Mouse (Mus musculus) skeletal muscle tissue, adult 2 months (tissue): ENCODE results near the gene Ormdl3.
A peak's percentile ranks its signal among the peaks of the same experiment; 100 is the strongest.

ENCODE experiments used
- DNase-seq: peaks from one replicate; pipeline ENCODE4 v3.0.0-alpha.2; 2012; ENCODE audit warnings: low read depth, low spot score

Gene Ormdl3

GRCm38 (mm10) chr11:98550975-98551828 lies 36.0 kb downstream of the Ormdl3 start, which contains the start of gene Zpbp2:
Zpbp2 (plus strand) TSS chr11:98551097.
- DNase-seq, result peak; percentile 78

DNA sequence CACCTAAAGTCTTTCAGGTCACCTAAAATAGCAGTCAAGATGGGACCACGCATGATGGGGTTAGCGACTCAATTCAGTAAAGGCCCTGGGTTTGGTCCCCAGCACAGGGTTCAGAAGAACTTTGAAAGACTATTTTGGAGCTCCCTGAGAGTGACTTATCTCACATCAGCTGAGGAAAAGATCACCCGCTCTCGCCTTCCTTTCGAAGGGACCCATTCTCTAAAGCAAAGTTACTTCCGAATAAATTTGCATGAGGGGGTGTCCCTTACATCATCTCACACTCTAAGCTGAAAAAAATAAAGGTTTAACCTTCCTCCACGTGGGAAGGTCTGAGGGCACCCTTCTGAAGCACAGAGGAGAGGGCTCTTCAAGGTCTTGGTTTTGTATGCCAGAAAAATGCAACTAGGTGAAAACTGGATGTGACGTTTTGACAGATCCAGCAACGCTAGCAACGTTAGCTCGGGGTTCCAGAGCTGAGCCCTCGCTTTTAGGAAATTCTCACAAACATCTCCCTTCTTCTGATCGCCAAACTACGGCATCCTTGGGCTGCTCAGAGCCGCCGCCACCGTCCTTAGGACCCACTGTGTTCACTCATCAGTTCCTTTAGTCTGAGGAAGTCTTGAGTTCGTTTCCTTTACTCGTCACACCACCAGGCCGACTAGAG lies 36.7 kb downstream of the Ormdl3 start:
- DNase-seq, result peak; percentile 10

DNA sequence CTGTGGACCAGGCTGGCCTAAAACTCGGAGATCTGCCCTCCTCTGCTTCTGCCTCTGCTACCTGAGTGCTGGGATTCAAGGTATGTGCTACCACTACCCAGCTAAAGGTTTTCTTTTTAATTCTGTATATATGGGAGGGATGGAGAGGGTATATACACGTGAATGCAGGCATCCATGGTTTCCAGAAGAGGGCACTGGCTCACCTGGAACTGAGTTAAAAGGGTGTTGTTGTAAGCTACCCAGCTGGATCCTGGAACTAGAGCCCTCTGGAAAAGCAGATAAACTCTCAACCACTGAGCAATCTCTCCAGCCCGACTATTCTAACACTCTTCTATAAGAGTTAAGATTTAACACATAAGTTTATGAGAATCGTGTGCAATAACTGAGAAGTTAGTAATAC lies 37.8 kb downstream of the Ormdl3 start:
- DNase-seq, result no peak

- DNase-seq, result no peak
These were observed 39.9 kb downstream of the Ormdl3 start for GRCm38 (mm10) chr11:98547308-98547693.

DNA sequence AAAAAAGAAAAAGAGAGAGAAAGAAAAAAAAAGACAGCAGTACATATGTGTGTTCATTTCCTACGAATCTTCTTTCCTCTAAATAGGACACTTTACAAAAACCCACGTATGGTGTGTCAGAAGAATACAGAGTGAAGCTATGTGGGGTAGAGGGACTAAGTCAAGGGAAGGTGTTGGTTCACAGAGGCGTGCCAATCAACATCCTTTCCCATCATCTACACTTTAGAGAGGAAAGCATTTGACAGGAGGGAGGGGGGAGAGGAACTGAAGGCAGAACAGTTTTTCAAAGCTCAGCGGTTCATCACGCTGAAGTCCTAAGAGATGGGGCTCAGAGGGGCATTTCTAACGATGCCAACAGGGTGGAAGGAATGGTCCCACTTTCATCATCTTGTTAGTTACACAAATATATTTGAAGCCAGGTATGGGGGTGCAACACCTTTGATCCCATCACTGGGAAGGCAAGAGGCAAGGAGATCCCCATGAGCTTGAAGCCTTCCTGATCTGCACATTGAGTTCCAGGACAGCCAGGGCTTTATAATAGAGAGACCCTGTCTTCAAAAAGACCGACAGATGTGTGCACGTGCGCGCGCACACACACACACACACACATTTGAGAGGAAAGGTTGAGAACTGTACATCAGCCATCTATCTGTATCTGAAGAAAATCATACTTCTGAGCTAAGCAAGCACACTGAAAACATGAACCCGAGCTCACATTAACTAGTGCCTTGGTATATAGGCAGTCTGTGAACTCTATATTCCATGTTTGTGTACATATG lies 40.5 kb downstream of the Ormdl3 start:
- peak; percentile 1 for DNase-seq

GRCm38 (mm10) chr11:98545711-98546231 lies 41.4 kb downstream of the Ormdl3 start, which contains the start of gene Ikzf3:
Ikzf3 (minus strand) TSS chr11:98546031.
- DNase-seq, result peak; percentile 7

GRCm38 (mm10) chr11:98544890-98545677 lies 42.1 kb downstream of the Ormdl3 start:
- DNase-seq, result no peak

DNA sequence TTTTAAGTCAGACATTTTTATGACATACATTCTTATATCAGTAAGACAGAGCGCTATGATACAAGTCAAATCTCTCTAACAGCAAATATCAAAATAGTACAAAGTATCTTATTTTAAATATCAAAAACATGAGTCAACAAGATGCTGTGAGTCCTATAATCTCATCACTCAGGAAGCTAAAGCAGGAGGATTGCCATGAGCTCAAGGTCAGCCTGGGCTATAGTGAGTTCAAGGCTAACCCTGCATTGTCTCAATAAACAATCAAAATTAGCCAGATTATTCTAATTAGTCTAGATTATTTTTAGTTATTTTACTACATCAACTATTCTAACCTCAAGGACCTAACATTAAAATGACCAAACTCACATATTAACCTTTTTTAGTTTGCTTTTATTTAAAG lies 43.8 kb downstream of the Ormdl3 start:
- DNase-seq, result no peak

- no peak for DNase-seq
These were observed 44.6 kb downstream of the Ormdl3 start for GRCm38 (mm10) chr11:98542553-98542952.

DNA sequence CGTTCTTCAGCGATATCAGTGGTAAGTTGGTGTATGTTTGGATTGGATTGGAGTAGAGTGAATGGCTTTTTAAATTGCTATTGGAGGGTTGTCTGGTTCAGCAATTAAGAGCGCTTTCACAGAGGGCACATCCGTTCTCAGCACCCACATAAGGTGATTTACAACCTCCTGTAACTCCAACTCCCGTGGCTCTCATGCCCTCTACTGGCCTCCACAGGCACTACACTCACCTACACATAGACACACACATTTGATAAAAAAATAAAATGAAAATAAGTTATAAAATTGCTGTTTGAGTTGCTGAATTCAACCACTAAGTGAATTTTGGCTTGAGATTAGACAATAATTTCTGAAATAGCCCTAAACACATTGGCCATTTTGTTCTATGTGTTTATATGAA lies 46.8 kb downstream of the Ormdl3 start:
- no peak for DNase-seq

DNA sequence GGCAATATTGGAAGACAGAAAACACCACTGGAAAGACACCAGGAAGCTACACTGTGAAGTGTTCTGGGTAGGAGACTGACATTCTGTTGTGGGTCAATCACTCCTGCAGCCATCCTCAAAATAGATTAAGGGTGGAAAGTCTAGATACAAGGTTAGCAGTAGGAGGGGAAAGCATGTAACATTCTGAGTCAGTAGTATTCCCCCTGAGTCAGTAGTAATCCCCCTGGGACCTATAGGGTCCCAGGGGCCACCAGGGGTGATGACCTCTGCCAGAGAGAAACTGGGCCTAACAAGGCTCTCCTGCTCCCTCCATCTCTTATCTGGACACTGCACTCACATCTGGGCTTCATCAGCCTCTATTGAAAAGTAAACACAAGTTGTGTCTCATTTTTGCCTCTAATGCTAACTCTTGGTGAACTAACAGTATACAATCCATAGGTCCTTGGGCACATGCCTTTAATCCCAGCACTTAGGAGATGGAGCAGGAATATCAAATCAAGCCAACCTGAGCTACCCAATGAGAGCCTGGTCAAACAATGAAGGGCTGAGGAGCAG lies 49.6 kb downstream of the Ormdl3 start:
- DNase-seq, result no peak
